Mouse (Mus musculus): ENCODE data around the gene Cdk5rap2. TPM values are rescaled to one million over a fixed set of nuclear protein-coding genes. Genes with fewer than 3 reads are reported as not detected.

Cdk5rap2 gene
- 15.9 and 19.0 TPM in 2 replicates for polyA plus RNA-seq (2015; fragmentation: Nextera tagmentation; extraction: Ambion mirVana)

DNA sequence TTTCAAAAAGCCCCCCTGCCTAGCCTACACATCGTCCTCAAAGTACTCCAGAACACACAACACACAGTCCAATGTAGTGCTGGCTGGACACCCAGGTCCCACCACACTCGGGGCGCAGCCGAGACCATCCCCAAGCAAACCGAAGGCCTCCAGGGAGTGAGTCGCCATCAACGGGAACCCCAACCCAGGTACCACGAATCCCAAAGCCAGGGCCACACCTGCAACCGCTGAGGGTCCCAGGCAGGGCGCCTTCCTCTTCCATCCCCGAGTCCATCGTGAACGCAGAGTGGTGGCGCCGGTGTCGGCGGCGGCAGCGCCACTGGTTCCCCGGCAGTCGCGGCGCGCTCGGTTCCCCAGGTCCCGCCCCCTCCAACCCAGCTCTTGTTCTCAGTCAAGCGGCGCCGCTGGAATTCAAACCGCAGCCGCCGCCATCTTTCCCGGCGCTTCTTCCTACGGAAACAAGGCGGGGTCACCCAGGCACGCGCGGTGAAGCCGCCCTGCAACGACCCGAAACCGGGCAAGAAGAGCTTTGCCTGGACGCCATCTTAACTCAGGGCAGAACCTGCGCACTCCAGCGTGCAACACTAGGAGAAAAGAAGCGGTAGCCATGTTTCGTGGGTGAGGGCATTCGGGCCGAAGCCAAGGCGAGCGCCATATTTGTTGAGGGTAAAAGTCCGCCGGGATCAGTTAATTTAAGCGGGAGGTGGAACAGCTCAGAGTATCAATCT, at the start of gene Cdk5rap2:
Gene Cdk5rap2 (minus strand): TSS at position 450 of the 728 bp plus-strand sequence.
- H3K27ac ChIP-seq, result peak within 1 kb of the TSS; percentile 65
- peak within 1 kb of the TSS; percentile 85 for H3K9ac ChIP-seq
- H3K4me3 ChIP-seq, result peak within 1 kb of the TSS; percentile 59
- no peaks in the 10 kb centered on the region for H3K27me3 ChIP-seq
- H3K4me1 ChIP-seq, result peaks cover 38% of the 10 kb centered on the region
- H3K36me3 ChIP-seq (ENCODE audit: poor library complexity, severe bottlenecking), result no peaks in the 10 kb centered on the region
- H3K9me3 ChIP-seq (replicated peaks), result no peaks in the 10 kb centered on the region
- peak within 1 kb of the TSS; percentile 69 for H3K4me2 ChIP-seq
- peak; percentile 99 for ATAC-seq
- WGBS, result under 1% methylated on average over 50 of the region's 55 CpGs

DNA sequence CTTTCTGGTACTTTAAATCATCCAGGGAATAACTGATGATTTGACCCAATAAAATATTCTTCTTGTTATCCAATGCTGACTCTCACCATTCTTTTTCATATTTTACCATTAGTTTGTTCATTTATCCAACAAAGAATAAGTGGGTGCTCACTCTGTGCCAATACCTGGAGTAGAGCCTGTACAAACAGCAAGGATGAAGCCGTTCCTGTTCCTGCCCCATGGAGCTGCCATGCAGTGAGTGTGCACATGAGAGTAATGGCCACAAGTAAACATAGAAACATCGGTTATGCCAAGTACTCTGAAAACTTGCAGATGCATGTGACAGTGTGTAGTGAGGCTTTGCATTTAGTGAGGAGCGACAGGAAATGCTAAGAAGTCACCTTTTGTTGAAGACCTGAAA, 41.9 kb upstream of the Cdk5rap2 start:
- H3K9me3 ChIP-seq (replicated peaks), result no peaks in the 10 kb centered on the region
- no peaks in the 10 kb centered on the region for H3K27me3 ChIP-seq
- 0 out of 2 replicates have a peak, but pooled peaks have one; percentile 38 for ATAC-seq
- H3K4me3 ChIP-seq, result no peak overlapping the region
- no peak overlapping the region for H3K27ac ChIP-seq
- 88% methylated on average over 3 of the region's 3 CpGs for WGBS
- no peak overlapping the region for H3K9ac ChIP-seq
- no peak overlapping the region for H3K4me2 ChIP-seq
- H3K36me3 ChIP-seq (ENCODE audit: poor library complexity, severe bottlenecking), result peaks cover 21% of the 10 kb centered on the region
- H3K4me1 ChIP-seq, result no peaks in the 10 kb centered on the region

DNA sequence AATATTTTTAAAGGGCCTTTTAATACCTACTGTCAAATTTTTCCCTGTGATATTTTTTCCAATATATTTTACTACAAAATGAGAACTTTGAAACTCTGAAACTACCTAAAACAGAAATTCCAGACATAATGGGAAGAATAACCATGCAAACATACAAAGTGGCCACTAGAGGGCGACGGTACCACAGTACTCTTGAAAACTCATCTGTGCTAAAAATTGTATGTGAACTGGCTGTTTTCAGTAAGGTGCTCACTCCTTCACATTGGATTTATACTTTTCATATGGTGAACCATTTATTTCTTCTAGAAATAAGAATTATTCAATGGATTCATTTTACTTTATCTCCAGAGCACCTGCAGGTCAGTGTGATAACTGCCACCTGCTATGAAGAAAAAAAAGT, 41.5 kb upstream of the Cdk5rap2 start:
- peaks cover 21% of the 10 kb centered on the region for H3K36me3 ChIP-seq (ENCODE audit: poor library complexity, severe bottlenecking)
- no peaks in the 10 kb centered on the region for H3K9me3 ChIP-seq (replicated peaks)
- H3K4me2 ChIP-seq, result no peak overlapping the region
- no peaks in the 10 kb centered on the region for H3K4me1 ChIP-seq
- ATAC-seq, result peak; percentile 57; the same call in 1 of the 2 replicates
- no peak overlapping the region for H3K27ac ChIP-seq
- H3K27me3 ChIP-seq, result no peaks in the 10 kb centered on the region
- no peak overlapping the region for H3K9ac ChIP-seq
- WGBS, result 0% methylated on average over 2 of the region's 2 CpGs
- H3K4me3 ChIP-seq, result no peak overlapping the region

DNA sequence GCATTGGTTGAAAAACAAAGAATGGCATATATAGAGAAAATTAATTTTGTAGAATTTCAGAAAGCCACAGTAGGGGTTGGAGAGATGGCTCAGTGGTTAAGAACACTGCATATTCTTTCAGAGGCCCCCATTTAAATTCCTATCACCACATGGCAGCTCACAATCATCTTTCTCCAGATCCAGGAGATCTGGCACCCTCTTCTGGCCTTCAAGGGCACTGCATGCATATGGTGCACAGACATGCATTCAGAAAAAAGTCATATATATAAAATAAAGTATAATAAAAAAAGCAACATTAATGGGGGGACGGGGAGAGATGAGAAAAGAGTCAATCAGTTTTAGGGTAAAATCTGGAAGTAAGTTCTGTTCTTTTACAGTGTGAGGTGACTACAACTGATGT, 39.4 kb upstream of the Cdk5rap2 start:
- no peak overlapping the region for H3K4me3 ChIP-seq
- no peak overlapping the region for H3K27ac ChIP-seq
- H3K9me3 ChIP-seq (replicated peaks), result no peaks in the 10 kb centered on the region
- H3K4me2 ChIP-seq, result no peak overlapping the region
- peaks cover 11% of the 10 kb centered on the region; the same call in 1 of the 2 replicates for H3K36me3 ChIP-seq (ENCODE audit: poor library complexity, severe bottlenecking)
- no peaks in the 10 kb centered on the region for H3K27me3 ChIP-seq
- 95% methylated on average over 1 of the region's 1 CpGs for WGBS
- H3K9ac ChIP-seq, result no peak overlapping the region
- no peaks in the 10 kb centered on the region for H3K4me1 ChIP-seq
- ATAC-seq, result no peak

DNA sequence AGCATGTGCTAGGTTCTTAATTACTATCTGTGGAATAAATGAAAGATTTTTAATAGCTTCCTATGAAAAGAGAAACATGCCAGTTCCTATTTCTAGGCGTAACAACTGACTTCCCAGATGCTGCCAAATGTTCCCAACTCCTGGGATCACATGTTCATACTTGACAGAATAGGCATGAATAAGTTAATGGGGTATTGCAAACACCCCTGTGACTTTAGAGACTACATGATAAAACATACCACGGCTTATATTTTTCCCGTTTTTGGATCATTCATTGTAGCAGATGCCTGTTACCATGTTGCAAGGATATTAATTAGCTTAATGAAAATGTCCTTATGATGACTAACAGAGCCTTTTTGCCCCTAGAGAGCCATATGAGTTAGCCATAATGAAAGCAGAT, 36.5 kb upstream of the Cdk5rap2 start:
- Histone ChIP-seq H3K27ac (no peak overlapping the region), H3K27me3 (no peaks in the 10 kb centered on the region), H3K9me3 (replicated peaks) (no peaks in the 10 kb centered on the region), H3K9ac (no peak overlapping the region), H3K4me1 (no peaks in the 10 kb centered on the region), H3K4me2 (no peak overlapping the region), H3K4me3 (no peak overlapping the region), H3K36me3 (ENCODE audit: poor library complexity, severe bottlenecking) (peaks cover 5% of the 10 kb centered on the region; the same call in 1 of the 2 replicates)
- ATAC-seq, result no peak
- WGBS, result 77% methylated on average over 3 of the region's 3 CpGs

DNA sequence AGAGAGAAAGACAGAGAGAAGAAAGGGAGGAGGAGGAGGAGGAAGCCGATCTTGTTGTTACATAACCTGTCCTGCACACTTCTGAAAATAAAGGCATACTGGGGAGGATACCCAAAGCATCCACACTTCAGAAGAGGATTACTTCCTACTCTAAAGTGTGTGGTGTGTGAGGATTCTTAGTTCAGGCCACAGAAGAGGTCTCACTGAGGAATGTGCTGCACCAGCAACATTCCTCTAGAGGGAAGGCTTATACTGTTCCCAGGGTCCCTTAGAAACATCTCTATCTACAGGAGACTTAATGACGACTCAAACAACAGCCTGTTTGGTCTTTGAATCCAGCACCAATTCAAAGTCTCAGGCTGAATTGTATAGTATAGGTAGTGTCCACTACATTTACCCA, 10.0 kb upstream of the Cdk5rap2 start:
- ATAC-seq, result no peak
- no peaks in the 10 kb centered on the region for H3K4me1 ChIP-seq
- H3K9me3 ChIP-seq (replicated peaks), result no peaks in the 10 kb centered on the region
- no peak overlapping the region for H3K4me2 ChIP-seq
- 50% methylated on average over 2 of the region's 2 CpGs for WGBS
- no peak overlapping the region for H3K27ac ChIP-seq
- H3K36me3 ChIP-seq (ENCODE audit: poor library complexity, severe bottlenecking), result no peaks in the 10 kb centered on the region
- no peak overlapping the region for H3K9ac ChIP-seq
- no peak overlapping the region for H3K4me3 ChIP-seq
- H3K27me3 ChIP-seq, result no peaks in the 10 kb centered on the region

DNA sequence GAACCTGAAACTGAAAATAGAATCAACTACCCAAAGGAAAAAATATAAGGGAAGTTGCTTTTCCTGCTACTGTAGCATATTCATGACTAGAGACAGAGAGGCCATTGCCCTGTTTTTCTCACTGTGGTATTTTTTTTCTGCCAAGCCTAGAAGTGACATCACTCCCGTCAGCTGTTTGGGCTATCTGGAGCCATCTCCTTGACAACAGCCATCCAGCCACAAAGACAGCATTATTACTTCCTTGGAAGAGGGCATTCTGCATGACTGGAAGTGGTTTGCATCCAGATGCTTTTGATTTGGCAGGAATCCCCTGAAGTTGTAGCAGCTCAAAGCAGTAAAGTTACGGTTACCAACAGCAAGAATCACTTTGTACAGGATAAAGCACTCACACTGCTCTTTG, 1.9 kb upstream of the Cdk5rap2 start:
- Histone ChIP-seq H3K4me2 (no peak overlapping the region), H3K4me1 (peaks cover 32% of the 10 kb centered on the region), H3K4me3 (no peak overlapping the region), H3K36me3 (ENCODE audit: poor library complexity, severe bottlenecking) (no peaks in the 10 kb centered on the region), H3K9me3 (replicated peaks) (no peaks in the 10 kb centered on the region), H3K27me3 (no peaks in the 10 kb centered on the region), H3K27ac (no peak overlapping the region), H3K9ac (no peak overlapping the region)
- WGBS, result 19% methylated on average over 2 of the region's 2 CpGs
- no peak for ATAC-seq

DNA sequence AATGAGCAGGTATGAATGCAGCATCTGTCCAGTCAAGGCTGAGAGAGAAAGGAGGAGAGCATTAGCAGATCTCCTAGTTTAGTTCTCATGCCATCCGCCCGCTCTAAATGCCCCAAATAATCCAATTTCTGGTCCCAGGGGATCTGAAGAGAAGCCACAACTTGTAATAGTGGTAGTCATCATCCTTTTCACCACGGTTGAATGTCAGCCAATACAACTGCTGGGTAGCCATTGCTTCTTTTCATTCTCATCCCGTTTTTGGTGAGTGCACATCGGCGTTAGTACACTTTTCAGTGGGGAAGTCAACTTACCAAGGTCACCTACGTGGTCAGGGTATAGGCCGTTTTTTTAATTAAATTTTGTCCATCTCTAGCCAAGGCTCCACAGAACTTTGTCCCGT, 787 bp downstream of the Cdk5rap2 start:
- Histone ChIP-seq H3K27me3 (no peaks in the 10 kb centered on the region), H3K27ac (no peak overlapping the region; the same call in none of the 2 replicates), H3K9ac (peak overlapping the region; percentile 85), H3K4me2 (peak overlapping the region; percentile 69), H3K36me3 (ENCODE audit: poor library complexity, severe bottlenecking) (no peaks in the 10 kb centered on the region), H3K9me3 (replicated peaks) (no peaks in the 10 kb centered on the region), H3K4me1 (peaks cover 38% of the 10 kb centered on the region), H3K4me3 (peak overlapping the region; percentile 59)
- WGBS, result 17% methylated on average over 9 of the region's 9 CpGs
- ATAC-seq, result no peak

DNA sequence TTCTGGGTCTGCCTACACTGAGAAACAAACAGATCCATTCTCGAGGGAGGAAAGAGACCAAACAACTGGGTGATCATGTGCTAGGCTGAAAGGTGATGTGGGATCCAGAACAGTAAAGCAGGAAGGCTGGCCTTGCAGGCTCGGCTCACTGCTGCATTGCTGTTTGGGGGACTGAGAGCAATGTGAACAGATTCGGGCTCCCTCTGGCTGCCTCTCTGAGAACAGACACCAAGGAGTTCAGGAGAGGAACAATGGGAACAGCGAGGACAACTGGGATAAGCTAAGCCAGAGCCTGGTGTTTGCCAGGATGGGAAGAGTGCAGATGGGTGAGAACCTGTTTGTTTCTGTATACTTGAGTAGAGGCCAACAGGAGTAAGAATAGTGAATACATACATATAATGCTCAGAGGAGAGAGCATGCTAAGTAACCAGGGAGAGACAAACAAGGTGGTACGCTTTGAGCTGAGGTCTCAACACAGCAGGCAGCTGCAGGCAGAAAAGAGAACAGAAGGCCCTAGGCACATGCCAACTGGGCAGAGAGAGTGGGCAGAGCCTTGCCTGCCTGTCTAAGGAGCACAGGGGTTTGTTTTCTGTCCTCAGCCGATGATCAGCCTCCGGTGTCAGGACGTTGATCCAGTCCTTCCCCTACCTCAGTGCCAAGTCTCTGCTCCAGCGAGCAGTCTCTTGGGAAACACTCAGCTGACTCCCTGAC, 8.0 kb downstream of the Cdk5rap2 start:
- H3K36me3 ChIP-seq (ENCODE audit: poor library complexity, severe bottlenecking), result peaks cover 50% of the 10 kb centered on the region
- no peaks in the 10 kb centered on the region for H3K27me3 ChIP-seq
- no peak overlapping the region for H3K9ac ChIP-seq
- 64% methylated on average over 9 of the region's 9 CpGs for WGBS
- ATAC-seq, result peak; percentile 89
- H3K4me1 ChIP-seq, result peaks cover 7% of the 10 kb centered on the region
- H3K27ac ChIP-seq, result peak overlapping the region; percentile 61
- H3K9me3 ChIP-seq (replicated peaks), result no peaks in the 10 kb centered on the region
- no peak overlapping the region for H3K4me3 ChIP-seq
- H3K4me2 ChIP-seq, result no peak overlapping the region

DNA sequence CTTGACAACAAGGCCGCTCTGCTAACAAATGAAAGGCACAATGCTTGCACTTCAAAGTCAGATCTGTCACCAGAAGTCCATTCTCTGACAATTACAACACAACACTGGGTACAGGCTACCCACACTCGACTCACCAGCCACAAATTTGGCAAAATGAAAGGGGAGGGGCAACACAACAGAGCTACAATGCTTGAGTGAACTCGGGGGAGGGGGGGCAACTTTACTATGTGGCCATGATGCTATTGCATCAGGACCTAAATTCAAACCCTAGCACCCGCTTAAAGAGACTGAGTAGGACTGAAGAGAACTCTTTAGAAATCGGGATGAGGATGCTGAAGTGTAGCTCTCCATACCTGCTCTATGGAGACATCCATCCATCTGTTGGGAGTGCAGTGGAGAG, 10.8 kb downstream of the Cdk5rap2 start:
- ATAC-seq, result no peak
- WGBS, result 82% methylated on average over 5 of the region's 5 CpGs
- Histone ChIP-seq H3K4me2 (no peak overlapping the region), H3K9me3 (replicated peaks) (no peaks in the 10 kb centered on the region), H3K4me1 (no peaks in the 10 kb centered on the region), H3K4me3 (no peak overlapping the region), H3K27ac (no peak overlapping the region), H3K9ac (no peak overlapping the region), H3K36me3 (ENCODE audit: poor library complexity, severe bottlenecking) (peaks cover 56% of the 10 kb centered on the region), H3K27me3 (no peaks in the 10 kb centered on the region)

DNA sequence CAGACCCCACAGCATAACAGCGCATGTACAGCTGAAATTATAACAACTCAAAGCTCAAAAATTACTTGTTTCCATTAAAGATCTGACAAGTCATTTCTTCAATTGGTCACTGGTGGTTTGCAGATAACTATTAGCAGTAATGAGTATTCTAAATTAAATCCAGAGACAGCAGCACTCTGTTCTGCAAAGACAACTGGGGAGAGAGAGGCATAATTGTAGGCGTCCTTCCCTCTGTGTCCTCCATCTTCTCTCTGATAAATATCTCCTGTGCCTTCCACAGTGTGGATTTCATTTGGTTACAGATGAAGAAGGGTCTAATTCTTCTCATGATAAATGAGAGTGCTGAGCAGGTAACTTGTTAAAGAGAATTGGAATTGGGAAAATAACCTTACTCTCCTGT, 11.2 kb downstream of the Cdk5rap2 start:
- H3K9me3 ChIP-seq (replicated peaks), result no peaks in the 10 kb centered on the region
- no peaks in the 10 kb centered on the region for H3K4me1 ChIP-seq
- 92% methylated on average over 2 of the region's 2 CpGs for WGBS
- H3K4me2 ChIP-seq, result no peak overlapping the region
- no peak overlapping the region for H3K27ac ChIP-seq
- H3K9ac ChIP-seq, result no peak overlapping the region
- H3K4me3 ChIP-seq, result no peak overlapping the region
- H3K27me3 ChIP-seq, result no peaks in the 10 kb centered on the region
- H3K36me3 ChIP-seq (ENCODE audit: poor library complexity, severe bottlenecking), result peaks cover 56% of the 10 kb centered on the region
- ATAC-seq, result no peak

DNA sequence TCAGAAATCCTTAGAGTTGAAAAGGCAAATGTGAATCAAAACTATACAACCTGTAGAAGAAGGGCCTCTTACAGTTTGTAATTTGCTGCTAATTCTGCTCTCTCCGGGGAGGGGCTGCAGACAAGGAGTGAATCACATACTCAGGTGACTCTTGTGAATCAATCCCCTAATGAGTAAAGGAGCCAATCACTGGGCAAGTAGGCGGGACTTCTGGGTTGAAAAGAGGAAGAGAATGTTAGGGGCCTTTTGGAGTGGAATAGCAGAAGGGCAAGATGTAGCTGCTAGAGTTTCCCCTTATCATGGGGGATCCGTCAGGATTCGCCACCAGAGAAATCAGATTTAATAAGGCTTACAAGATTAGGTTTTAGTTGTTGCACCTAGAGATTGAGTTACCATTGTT, 12.2 kb downstream of the Cdk5rap2 start:
- peaks cover 57% of the 10 kb centered on the region for H3K36me3 ChIP-seq (ENCODE audit: poor library complexity, severe bottlenecking)
- no peak overlapping the region for H3K27ac ChIP-seq
- H3K4me1 ChIP-seq, result no peaks in the 10 kb centered on the region
- H3K4me2 ChIP-seq, result no peak overlapping the region
- no peak for ATAC-seq
- no peak overlapping the region for H3K9ac ChIP-seq
- H3K4me3 ChIP-seq, result no peak overlapping the region
- 72% methylated on average over 4 of the region's 4 CpGs for WGBS
- H3K9me3 ChIP-seq (replicated peaks), result no peaks in the 10 kb centered on the region
- no peaks in the 10 kb centered on the region for H3K27me3 ChIP-seq
